Mouse (Mus musculus) neural tube, embryonic 11.5 days (tissue): ENCODE measurements at regions not wholly inside any gene's neighbourhood (a gene's known extent, or its start where the extent isn't known, plus 50 kb on each side); places are given as distances from the start of the nearest gene placed in this dataset.

Experiments used
- ATAC-seq: fragments of 200-750 bp; cut with Nextera tagmentation; 2 replicates; pipeline ENCODE4 v1.8.0; 2017; ENCODE audit warnings: moderate number of reproducible peaks, mild to moderate bottlenecking, moderate TSS enrichment, moderate library complexity; ENCODE audit not compliant: insufficient read depth, low FRiP score, low TSS enrichment
- DNase-seq: peaks from one replicate; pipeline ENCODE4 v3.0.0-alpha.2; 2015; ENCODE audit warnings: low spot score
- H3K27ac ChIP-seq: fragments of 300-500 bp; sonication (generic); 2 replicates; pipeline ENCODE4 v1.5.1; 2014; ENCODE audit warnings: low read depth, mild to moderate bottlenecking, low read length
- H3K27me3 ChIP-seq: fragments of 300-500 bp; sonication (generic); 2 replicates; pipeline ENCODE4 v1.6.1; 2014; ENCODE audit warnings: mild to moderate bottlenecking, low read length, mixed read lengths; ENCODE audit not compliant: control insufficient read depth, insufficient read depth
- H3K36me3 ChIP-seq: fragments of 300-500 bp; sonication (generic); 2 replicates; pipeline ENCODE4 v1.6.1; 2014; ENCODE audit warnings: mild to moderate bottlenecking, low read length, moderate library complexity, mixed read lengths; ENCODE audit not compliant: control insufficient read depth, insufficient read depth
- H3K4me1 ChIP-seq: fragments of 300-500 bp; sonication (generic); 2 replicates; pipeline ENCODE4 v1.6.1; 2014; ENCODE audit warnings: low read length, mixed read lengths; ENCODE audit not compliant: control insufficient read depth, insufficient read depth
- H3K4me2 ChIP-seq: fragments of 300-500 bp; sonication (generic); 2 replicates; pipeline ENCODE4 v1.6.1; 2014; ENCODE audit warnings: low read depth, mild to moderate bottlenecking, moderate library complexity
- H3K4me3 ChIP-seq: fragments of 300-500 bp; sonication (generic); 2 replicates; pipeline ENCODE4 v1.5.1; 2014; ENCODE audit warnings: low read depth, low read length
- H3K9ac ChIP-seq: fragments of 300-500 bp; sonication (generic); 2 replicates; pipeline ENCODE4 v1.6.1; 2014; ENCODE audit warnings: mild to moderate bottlenecking, low read length
- H3K9me3 ChIP-seq: fragments of 300-500 bp; sonication (generic); 2 replicates; pipeline ENCODE4 v1.6.1; 2016; ENCODE audit warnings: low read length; ENCODE audit not compliant: control insufficient read depth
- WGBS: fragments of 180-500 bp; shearing (Covaris S2); extraction: QIAGEN DNeasy Blood & Tissue Kit; methylation state at CpG from one replicate; pipeline ENCODE4 v1.1.7; 2014; 5-methylcytosine and 5-hydroxymethylcytosine counted together

DNA sequence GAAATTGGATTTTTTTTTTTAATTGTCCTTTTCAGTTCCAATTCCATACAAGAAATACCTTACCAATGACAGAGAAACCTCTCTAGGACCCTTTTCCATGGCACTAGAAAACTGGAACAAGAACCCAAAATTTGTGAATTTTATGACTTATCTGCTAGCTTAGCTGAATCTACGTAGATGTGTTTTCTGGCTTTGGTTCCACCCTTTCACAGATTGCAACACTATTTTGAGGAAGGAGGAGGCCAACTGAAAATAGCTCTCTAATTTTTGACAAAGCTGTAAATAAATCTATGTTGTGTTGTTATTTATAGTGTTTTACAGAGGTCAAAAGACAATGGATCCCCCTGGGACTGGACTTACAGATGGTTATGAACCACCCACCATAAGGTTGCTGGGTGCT, 130.6 kb upstream of the Rapgef5 start:
- H3K9ac ChIP-seq, result no peak overlapping the region

DNA sequence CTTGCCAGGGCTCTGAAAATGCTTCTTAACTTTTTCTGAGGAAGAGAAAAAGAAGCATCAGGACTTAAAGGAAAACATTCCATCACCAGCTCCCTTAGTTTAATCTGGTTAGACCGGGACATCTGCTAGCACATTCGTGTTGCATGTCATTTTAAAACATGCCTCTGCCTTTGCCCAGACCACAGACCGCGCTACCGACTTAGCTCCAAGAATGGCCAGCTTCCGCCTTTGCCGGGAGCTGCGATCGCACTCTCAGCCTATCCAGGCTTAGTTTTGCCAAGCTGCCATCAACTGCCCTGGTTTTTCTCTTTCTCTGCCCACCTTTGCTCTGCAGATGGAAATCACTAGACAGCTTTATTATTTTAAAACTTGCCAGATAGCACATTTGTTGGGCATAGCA, 129.3 kb upstream of the Rapgef5 start:
- Histone ChIP-seq H3K27me3 (no peaks in the 10 kb centered on the region), H3K4me2 (no peak overlapping the region)
- 88% methylated on average over 9 of the region's 9 CpGs for WGBS

More for the DNA sequence above, 130.6 kb upstream of the Rapgef5 start:
- Histone ChIP-seq H3K4me2 (no peak overlapping the region), H3K27me3 (no peaks in the 10 kb centered on the region), H3K4me3 (no peak overlapping the region), H3K4me1 (no peaks in the 10 kb centered on the region), H3K27ac (no peak overlapping the region), H3K9me3 (no peaks in the 10 kb centered on the region), H3K36me3 (no peaks in the 10 kb centered on the region)
- no peak for DNase-seq
- no peak for ATAC-seq
- 91% methylated on average over 1 of the region's 1 CpGs for WGBS

DNA sequence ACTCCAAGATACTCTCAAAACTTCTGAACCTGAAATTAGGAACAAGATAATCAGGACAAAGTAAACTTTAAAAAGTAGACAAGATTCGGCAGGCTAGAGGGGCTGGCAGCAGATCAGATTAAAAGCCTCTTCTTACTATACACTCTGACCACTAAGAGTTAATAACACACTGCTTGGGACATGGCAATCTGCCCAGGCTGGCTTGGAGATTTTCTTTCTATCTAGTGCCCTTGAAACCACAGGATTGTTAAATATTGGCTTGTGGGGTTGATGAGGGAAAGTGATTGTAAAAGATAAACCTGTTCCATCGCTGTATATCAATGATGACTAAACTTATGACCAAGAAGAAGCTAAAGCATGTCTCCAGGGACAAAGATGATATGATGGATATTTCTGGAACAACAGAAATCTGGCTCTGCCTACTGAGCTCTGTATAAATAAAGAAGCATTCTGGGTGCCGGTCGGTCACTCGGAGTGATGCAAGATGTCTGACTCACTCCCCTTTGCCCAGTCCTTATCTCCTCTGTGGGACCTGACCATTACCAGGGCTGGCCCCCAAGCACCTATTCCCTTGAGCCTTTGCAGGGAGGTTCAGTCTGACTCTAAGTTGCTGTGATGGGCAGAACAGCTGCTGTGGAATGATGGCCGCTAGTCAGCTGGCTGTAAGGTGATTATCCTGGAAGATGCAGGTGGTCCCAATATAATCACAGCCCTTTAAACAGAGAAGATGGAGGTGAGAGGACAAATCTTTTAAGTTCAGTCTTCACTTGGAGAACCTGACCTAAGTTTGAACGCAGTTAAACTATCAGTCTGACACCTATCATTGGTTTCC, 126.5 kb upstream of the Rapgef5 start:
- H3K4me1 ChIP-seq, result no peaks in the 10 kb centered on the region
- H3K27me3 ChIP-seq, result no peaks in the 10 kb centered on the region
- no peak overlapping the region for H3K9ac ChIP-seq
- ATAC-seq (no peak), DNase-seq (no peak)
- H3K4me3 ChIP-seq, result no peak overlapping the region
- H3K4me2 ChIP-seq, result no peak overlapping the region
- H3K36me3 ChIP-seq, result no peaks in the 10 kb centered on the region
- H3K9me3 ChIP-seq, result no peaks in the 10 kb centered on the region
- 87% methylated on average over 7 of the region's 7 CpGs for WGBS
- no peak overlapping the region for H3K27ac ChIP-seq

More for the DNA sequence above, 129.3 kb upstream of the Rapgef5 start:
- no peaks in the 10 kb centered on the region for H3K36me3 ChIP-seq
- H3K4me3 ChIP-seq, result no peak overlapping the region
- no peak for DNase-seq
- H3K9me3 ChIP-seq, result no peaks in the 10 kb centered on the region
- ATAC-seq, result no peak
- H3K9ac ChIP-seq, result no peak overlapping the region
- H3K4me1 ChIP-seq, result no peaks in the 10 kb centered on the region
- no peak overlapping the region for H3K27ac ChIP-seq

DNA sequence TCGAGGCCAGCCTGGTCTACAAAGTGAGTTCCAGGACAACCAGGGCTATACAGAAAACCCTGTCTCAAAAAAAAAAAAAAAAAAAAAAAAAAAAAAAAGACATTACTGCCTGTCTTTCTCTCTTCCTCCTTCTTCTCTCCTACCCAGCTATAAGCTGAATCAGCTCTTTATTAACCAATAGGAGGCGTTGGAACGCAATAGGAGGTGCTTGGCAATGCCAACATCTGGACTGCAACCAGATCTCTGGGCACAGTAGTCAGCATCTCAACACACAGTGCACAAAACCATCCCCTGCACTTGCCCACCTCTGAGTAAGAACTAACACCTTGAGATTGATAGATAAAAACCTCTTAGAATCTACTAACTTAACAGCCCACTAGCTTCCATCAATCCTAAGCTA, 118.8 kb upstream of the Rapgef5 start:
- ATAC-seq (no peak), DNase-seq (no peak)
- Histone ChIP-seq H3K4me3 (no peak overlapping the region), H3K4me2 (no peak overlapping the region), H3K27me3 (no peaks in the 10 kb centered on the region), H3K36me3 (no peaks in the 10 kb centered on the region), H3K4me1 (no peaks in the 10 kb centered on the region), H3K27ac (no peak overlapping the region), H3K9me3 (no peaks in the 10 kb centered on the region), H3K9ac (no peak overlapping the region)
- WGBS, result 89% methylated on average over 2 of the region's 3 CpGs

DNA sequence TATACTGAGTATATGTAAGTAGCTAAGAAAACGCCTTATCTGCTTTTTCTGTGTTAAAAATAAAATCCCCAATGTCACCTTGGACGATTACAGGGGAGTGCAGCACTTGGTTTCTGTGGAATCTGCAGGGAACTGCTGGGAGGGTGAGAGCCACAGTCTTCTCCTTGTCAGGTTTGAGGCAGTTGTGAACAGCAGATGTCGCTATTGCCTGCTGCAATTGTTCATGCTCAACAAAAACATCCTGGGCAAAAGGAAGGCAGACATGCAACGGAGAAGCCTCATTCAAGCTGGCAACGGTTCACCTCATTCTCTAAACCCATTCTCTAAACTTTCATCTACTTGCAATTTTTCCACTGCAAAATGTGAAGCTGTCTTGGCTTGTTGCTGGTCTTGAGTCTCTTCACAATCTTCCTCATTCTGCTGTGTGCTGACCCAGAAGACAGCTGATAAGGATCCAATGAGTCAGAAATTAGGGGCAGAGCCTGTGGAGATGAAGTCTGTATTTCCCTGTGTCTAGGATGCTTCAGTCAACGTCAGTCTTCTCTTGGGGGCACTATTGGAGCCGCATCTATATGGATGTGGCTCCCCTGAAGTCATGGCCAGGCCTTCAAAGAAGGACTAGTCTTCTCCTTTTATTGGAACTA, 112.6 kb upstream of the Rapgef5 start:
- H3K9me3 ChIP-seq, result no peaks in the 10 kb centered on the region
- H3K4me3 ChIP-seq, result no peak overlapping the region
- H3K27ac ChIP-seq, result no peak overlapping the region
- WGBS, result 10% methylated on average over 7 of the region's 7 CpGs
- no peak overlapping the region for H3K4me2 ChIP-seq
- no peaks in the 10 kb centered on the region for H3K36me3 ChIP-seq
- no peak for ATAC-seq
- no peaks in the 10 kb centered on the region for H3K27me3 ChIP-seq
- H3K4me1 ChIP-seq, result no peaks in the 10 kb centered on the region
- peak; percentile 75 for DNase-seq
- no peak overlapping the region for H3K9ac ChIP-seq

DNA sequence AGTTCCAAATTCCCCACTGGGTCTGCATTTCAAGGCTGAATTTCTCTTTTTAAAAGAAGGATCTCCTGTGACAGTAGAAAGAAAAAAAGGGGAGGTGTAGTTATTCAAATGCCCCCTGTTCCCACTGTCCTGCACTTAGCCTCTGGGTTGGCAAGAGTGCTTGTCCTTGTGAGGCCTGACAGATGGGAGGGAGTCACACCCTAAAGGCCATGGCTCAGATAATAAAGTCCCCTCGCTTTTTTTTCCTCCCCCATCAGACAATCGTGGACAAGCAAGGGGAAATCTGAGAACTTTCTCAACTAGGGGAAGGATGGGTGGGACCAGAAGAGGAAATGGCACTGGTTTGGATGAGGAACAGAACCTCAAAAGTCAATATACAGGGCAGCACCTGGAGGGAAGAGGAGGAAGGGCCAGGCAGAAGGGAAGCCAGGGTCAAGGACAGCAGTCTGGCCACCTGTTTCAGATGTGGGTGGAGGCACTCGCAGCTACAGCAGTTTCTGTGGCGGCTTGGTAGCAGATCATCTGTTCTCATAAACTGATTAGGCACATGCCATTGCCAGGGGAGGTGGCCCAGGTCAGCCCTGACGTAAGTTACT, 112.0 kb upstream of the Rapgef5 start:
- H3K9me3 ChIP-seq, result no peaks in the 10 kb centered on the region
- H3K9ac ChIP-seq, result no peak overlapping the region
- ATAC-seq (no peak), DNase-seq (no peak)
- H3K27ac ChIP-seq, result no peak overlapping the region
- no peaks in the 10 kb centered on the region for H3K36me3 ChIP-seq
- H3K27me3 ChIP-seq, result no peaks in the 10 kb centered on the region
- WGBS, result 58% methylated on average over 5 of the region's 5 CpGs
- H3K4me2 ChIP-seq, result no peak overlapping the region
- no peak overlapping the region for H3K4me3 ChIP-seq
- no peaks in the 10 kb centered on the region for H3K4me1 ChIP-seq

DNA sequence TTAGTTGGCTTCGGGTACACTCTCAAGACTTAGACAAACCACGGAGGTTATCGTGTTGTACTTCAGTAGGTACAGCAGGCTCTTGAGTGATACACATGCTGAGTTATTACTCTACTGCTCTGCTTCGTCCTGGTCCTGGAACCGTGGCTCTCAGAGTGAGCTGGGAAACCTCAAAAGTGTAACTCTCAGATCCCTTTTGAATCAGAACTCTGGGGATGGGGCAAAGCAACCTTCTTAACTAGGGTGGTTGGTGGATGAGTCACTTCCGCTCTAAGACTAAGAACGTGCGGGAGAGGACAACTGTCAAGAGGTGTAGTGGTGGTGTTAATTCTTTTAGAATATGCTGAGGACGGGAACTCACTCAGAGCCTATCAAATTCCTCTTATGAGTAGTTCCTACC, 109.4 kb upstream of the Rapgef5 start:
- no peak overlapping the region for H3K4me3 ChIP-seq

DNA sequence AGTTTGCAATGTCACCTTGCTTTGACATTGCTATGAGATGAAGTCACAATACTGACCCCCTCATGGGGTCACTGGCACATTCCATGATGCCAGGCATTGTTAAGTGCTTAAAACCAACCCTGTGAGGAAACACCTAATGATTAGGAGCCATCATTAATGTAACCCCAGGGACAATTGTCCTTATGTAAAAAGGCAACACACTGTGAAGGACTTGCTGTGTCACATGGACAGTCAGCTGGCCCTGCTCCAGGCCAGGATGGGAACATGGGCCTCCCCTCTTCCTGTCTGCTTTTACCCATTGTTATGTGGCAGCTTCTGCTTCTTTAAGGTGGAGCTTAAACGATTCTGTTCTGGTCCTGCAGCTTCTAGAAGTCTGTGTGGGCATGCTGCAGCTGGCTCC, 105.7 kb upstream of the Rapgef5 start:
- ATAC-seq, result no peak
- Histone ChIP-seq H3K4me3 (no peak overlapping the region), H3K4me2 (no peak overlapping the region), H3K4me1 (no peaks in the 10 kb centered on the region), H3K27ac (no peak overlapping the region), H3K9ac (no peak overlapping the region), H3K36me3 (no peaks in the 10 kb centered on the region), H3K9me3 (no peaks in the 10 kb centered on the region), H3K27me3 (no peaks in the 10 kb centered on the region)
- DNase-seq, result no peak
- WGBS, result 62% methylated on average over 1 of the region's 1 CpGs

More for the DNA sequence above, 109.4 kb upstream of the Rapgef5 start:
- WGBS, result 93% methylated on average over 9 of the region's 9 CpGs
- Histone ChIP-seq H3K27ac (no peak overlapping the region), H3K9ac (no peak overlapping the region), H3K4me2 (no peak overlapping the region), H3K4me1 (no peaks in the 10 kb centered on the region), H3K27me3 (no peaks in the 10 kb centered on the region), H3K9me3 (no peaks in the 10 kb centered on the region), H3K36me3 (no peaks in the 10 kb centered on the region)
- DNase-seq (no peak), ATAC-seq (no peak)

DNA sequence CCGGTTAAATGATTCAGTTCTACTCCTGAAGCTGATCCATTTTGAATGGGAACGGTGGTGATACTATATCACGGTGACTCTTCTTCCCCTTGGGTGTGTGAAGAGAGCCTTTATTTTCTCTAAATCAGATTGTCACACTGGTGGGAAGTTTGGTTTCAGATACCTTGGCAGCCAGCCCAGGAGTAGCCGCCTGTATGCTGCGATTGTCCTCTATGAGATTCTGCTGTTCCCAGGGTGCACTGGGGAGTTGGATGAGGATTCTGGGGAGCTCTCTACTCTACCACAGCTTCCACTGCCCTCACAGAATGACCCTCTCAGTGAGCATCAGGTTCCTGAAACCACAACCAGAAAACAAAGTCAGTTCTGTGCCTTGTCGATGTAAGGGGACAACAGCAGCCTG, 104.0 kb upstream of the Rapgef5 start:
- DNase-seq (no peak), ATAC-seq (no peak)
- Histone ChIP-seq H3K9me3 (no peaks in the 10 kb centered on the region), H3K9ac (no peak overlapping the region), H3K4me3 (no peak overlapping the region), H3K4me1 (no peaks in the 10 kb centered on the region), H3K27me3 (no peaks in the 10 kb centered on the region), H3K36me3 (no peaks in the 10 kb centered on the region), H3K4me2 (no peak overlapping the region), H3K27ac (no peak overlapping the region)
- 82% methylated on average over 6 of the region's 6 CpGs for WGBS
